Mouse (Mus musculus) spleen, adult 10 weeks (tissue): ENCODE results near the gene Fam183b. TPM values are rescaled to one million over a fixed set of nuclear protein-coding genes. Genes with fewer than 3 reads are reported as not detected.

Experiments
- polyA plus RNA-seq: library from polyadenylated mRNA; stranded (reverse); fragments of 350-450 nt; fragmentation: Illumina TruSeq; extraction: RNeasy Lipid Tissue Mini Kit (QIAGEN cat#74804); gene quantifications from one replicate; pipeline ENCODE4 v1.2.3, GENCODE M21; 2015; ENCODE audit warnings: low replicate concordance; ENCODE audit not compliant: insufficient read depth

The Fam183b gene
- not detected for polyA plus RNA-seq

GRCm38 (mm10) chr11:58801558-58802228 lies at the start of gene Fam183b:
Gene Fam183b, minus strand, starts transcription at chr11:58801960.

GRCm38 (mm10) chr11:58846919-58847461 lies 45.2 kb upstream of the Fam183b start, which contains the start of gene Gm12258:
Gene Gm12258, plus strand, starts transcription at chr11:58847158.

GRCm38 (mm10) chr11:58838951-58839350 lies 37.2 kb upstream of the Fam183b start, which contains the start of gene Olfr311:
Gene Olfr311, plus strand, starts transcription at chr11:58839251.

GRCm38 (mm10) chr11:58828937-58829336 lies 27.2 kb upstream of the Fam183b start, which contains the start of gene Olfr312:
Gene Olfr312, plus strand, starts transcription at chr11:58829237.

GRCm38 (mm10) chr11:58814700-58815099 lies 12.9 kb upstream of the Fam183b start, which contains the start of gene Olfr313:
Gene Olfr313, plus strand, starts transcription at chr11:58815000.

GRCm38 (mm10) chr11:58782480-58783089 lies 19.2 kb downstream of the Fam183b start, which contains the start of gene Olfr314:
Gene Olfr314, plus strand, starts transcription at chr11:58782952.

GRCm38 (mm10) chr11:58772888-58773287 lies 28.9 kb downstream of the Fam183b start, which contains the start of gene Olfr315:
Gene Olfr315, plus strand, starts transcription at chr11:58773188.

GRCm38 (mm10) chr11:58752434-58752833 lies 49.3 kb downstream of the Fam183b start, which contains the start of gene Olfr316:
Gene Olfr316, plus strand, starts transcription at chr11:58752734.

Other genes starting within 250 kb of the Fam183b start
- gene Olfr328, start 246.3 kb downstream of the Fam183b start, polyA plus RNA-seq: not detected
- gene Olfr224, start 231.4 kb downstream of the Fam183b start, polyA plus RNA-seq: not detected
- gene Olfr325, start 224.2 kb downstream of the Fam183b start, polyA plus RNA-seq: not detected
- gene Olfr324, start 206.8 kb downstream of the Fam183b start, polyA plus RNA-seq: not detected
- gene 2210407C18Rik, start 185.9 kb downstream of the Fam183b start, polyA plus RNA-seq: not detected
- not detected for gene Olfr323, start 171.5 kb downstream of the Fam183b start, polyA plus RNA-seq
- 2.3 TPM for gene Trim58, start 161.5 kb downstream of the Fam183b start, polyA plus RNA-seq
- gene Olfr322, start 143.2 kb downstream of the Fam183b start, polyA plus RNA-seq: not detected
- gene Olfr320, start 120.9 kb downstream of the Fam183b start, polyA plus RNA-seq: not detected
- gene Olfr319, start 102.8 kb downstream of the Fam183b start, polyA plus RNA-seq: not detected
- gene Olfr318, start 77.9 kb downstream of the Fam183b start, polyA plus RNA-seq: not detected
- gene Olfr317, start 62.7 kb downstream of the Fam183b start, polyA plus RNA-seq: not detected
- not detected for gene Olfr316, start 49.2 kb downstream of the Fam183b start, polyA plus RNA-seq
- gene Olfr315, start 28.8 kb downstream of the Fam183b start, polyA plus RNA-seq: not detected
- gene Olfr314, start 19.0 kb downstream of the Fam183b start, polyA plus RNA-seq: not detected
- gene Olfr313, start 13.0 kb upstream of the Fam183b start, polyA plus RNA-seq: not detected
- not detected for gene Olfr312, start 27.3 kb upstream of the Fam183b start, polyA plus RNA-seq
- gene Olfr311, start 37.3 kb upstream of the Fam183b start, polyA plus RNA-seq: not detected
- gene Gm12258, start 45.2 kb upstream of the Fam183b start, polyA plus RNA-seq: 16.5 TPM
- 10.1 TPM for gene 2810021J22Rik, start 65.3 kb upstream of the Fam183b start, polyA plus RNA-seq
- gene Zfp39, start 102.3 kb upstream of the Fam183b start, polyA plus RNA-seq: 7.4 TPM
- 10.0 TPM for gene Btnl10, start 115.9 kb upstream of the Fam183b start, polyA plus RNA-seq
- 68.8 TPM for gene Rnf187, start 137.0 kb upstream of the Fam183b start, polyA plus RNA-seq
- 1.5 TPM for gene Hist3h2ba, start 147.0 kb upstream of the Fam183b start, polyA plus RNA-seq
- 11.2 TPM for gene Hist3h2a, start 152.7 kb upstream of the Fam183b start, polyA plus RNA-seq
- gene Trim17, start 152.7 kb upstream of the Fam183b start, polyA plus RNA-seq: 0.17 TPM
- 35.2 TPM for gene Trim11, start 176.1 kb upstream of the Fam183b start, polyA plus RNA-seq